Mouse (Mus musculus): ENCODE results near the gene Efcab2. TPM values are rescaled to one million over a fixed set of nuclear protein-coding genes. Genes with fewer than 3 reads are reported as not detected.

The Efcab2 gene
- polyA plus RNA-seq (2016; fragmentation: Nextera tagmentation; extraction: Ambion mirVana) = 8.7 and 10.1 TPM in 2 replicates

DNA sequence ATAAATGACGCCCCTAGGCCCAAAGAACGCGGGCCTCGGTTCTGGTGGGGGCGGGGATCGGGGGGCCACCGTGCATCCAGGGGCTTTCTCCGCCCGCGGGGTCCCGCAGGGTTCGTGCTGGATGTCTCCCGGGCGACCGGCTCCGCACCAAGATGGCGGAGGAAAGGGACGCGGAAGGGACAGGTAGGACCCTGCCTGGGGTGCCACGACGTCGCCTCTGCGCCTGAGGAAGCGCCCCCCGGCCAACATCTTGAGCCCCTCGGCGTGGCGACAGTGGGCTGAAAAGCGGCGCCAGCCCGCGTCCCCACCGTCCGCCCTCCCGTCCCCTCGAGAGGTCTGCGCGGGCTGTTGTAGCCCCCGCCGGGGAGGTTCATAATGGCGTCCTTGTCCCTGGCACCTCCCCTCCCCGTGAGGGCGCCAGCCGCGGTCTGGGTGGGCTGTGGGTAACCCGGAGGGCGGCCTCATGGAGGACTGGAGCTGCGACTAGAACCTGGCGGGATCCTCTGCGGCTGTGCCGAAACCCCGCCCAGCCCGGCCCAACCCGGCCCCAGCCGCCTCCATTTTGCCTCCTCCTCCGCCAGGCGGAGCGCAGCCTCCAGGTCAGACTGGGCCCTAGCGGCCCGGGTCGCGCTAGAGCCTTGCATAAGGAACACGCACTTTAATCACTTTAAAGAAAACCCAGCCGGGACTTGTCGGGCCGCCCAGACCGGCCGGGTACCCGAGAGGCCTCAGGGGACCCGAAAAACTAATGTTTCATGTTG, at the start of gene Efcab2:
TSS of gene Efcab2 (plus strand) at position 135 of the 761 bp plus-strand sequence.
- H3K4me3 ChIP-seq = peak within 1 kb of the TSS; percentile 67
- ATAC-seq (ENCODE audit: low FRiP score) = peak; percentile 98
- H3K9me3 ChIP-seq (replicated peaks) = no peaks in the 10 kb centered on the region
- no peaks in the 10 kb centered on the region for H3K36me3 ChIP-seq
- H3K27ac ChIP-seq = peak within 1 kb of the TSS; percentile 100
- no peaks in the 10 kb centered on the region for H3K27me3 ChIP-seq
- H3K9ac ChIP-seq = peak within 1 kb of the TSS; percentile 89
- WGBS = under 1% methylated on average over 55 of the region's 70 CpGs
- H3K4me1 ChIP-seq = no peaks in the 10 kb centered on the region
- peak within 1 kb of the TSS; percentile 58 for H3K4me2 ChIP-seq (replicated peaks)

DNA sequence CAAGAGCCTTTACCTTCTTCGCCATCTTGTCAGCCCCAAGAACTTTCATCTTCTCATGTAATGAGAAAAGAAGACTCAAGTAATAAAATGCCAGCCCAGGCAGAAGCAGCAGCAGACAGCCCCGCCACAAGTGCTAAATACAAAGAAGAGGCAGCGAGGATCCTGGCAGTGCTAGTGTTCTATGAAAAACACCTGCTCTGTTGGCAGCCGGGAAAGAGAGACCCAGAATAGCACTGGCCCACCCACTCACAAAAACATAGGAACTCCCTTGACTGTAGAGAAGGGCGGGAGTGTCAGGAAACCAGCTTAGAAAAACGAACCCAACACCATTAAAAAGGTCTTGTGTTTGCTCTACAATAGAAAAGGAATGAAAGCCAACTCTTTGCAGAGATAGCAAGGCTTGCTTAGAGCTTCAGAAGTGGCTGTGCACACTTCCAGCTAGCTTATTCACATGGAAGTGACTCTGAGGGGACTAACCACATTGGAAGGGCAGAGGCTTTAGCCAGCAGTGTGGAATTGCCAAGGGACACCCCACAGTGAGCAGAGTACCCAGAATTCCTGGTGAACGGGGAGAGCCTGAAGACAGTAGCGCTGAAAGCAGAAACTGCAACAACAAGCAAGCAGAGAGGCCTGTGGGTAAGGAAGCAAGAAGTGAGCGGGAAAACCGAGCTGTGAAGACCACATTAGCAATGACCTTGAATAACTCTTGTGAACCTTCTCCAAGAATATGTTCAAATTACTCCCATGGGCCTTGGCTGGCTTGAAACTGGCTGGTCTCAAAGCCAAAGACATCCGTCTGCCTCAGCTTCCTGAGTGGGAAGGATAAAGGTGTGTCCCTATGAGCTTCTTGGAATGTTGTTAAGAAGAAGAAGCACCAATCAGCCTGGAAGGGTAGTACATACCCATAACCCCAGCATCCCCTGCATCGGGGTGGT, 47.8 kb upstream of the Efcab2 start:
- ATAC-seq (ENCODE audit: low FRiP score) = no peak
- Histone ChIP-seq H3K4me2 (replicated peaks) (no peak overlapping the region), H3K4me3 (no peak overlapping the region), H3K9me3 (replicated peaks) (no peaks in the 10 kb centered on the region), H3K27me3 (no peaks in the 10 kb centered on the region), H3K36me3 (no peaks in the 10 kb centered on the region), H3K27ac (no peak overlapping the region), H3K9ac (no peak overlapping the region), H3K4me1 (no peaks in the 10 kb centered on the region)
- 70% methylated on average over 12 of the region's 12 CpGs for WGBS

DNA sequence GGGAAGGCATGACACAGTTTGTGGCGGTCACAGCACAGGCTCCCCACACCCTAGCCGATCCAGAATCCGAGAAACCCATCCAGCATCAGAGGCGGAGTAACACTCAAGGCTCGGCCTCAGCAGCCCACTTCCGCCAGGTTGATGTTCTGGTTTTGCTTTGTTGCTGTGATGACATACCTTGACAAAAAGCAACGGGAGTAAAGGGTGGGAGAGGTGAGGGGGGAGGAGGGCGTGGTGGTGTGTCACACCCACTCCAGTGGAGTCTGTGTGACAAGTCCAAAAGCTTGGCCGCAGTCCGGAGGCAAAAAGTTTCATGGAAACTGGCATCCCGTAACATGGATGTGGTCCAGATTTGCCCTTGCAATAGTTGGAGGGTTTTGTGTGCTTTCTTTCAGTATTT, 45.6 kb upstream of the Efcab2 start:
- 90% methylated on average over 11 of the region's 11 CpGs for WGBS
- no peak for ATAC-seq (ENCODE audit: low FRiP score)
- Histone ChIP-seq H3K4me2 (replicated peaks) (no peak overlapping the region), H3K36me3 (no peaks in the 10 kb centered on the region), H3K4me3 (no peak overlapping the region), H3K4me1 (no peaks in the 10 kb centered on the region), H3K9ac (no peak overlapping the region), H3K27me3 (no peaks in the 10 kb centered on the region), H3K9me3 (replicated peaks) (no peaks in the 10 kb centered on the region), H3K27ac (no peak overlapping the region)

DNA sequence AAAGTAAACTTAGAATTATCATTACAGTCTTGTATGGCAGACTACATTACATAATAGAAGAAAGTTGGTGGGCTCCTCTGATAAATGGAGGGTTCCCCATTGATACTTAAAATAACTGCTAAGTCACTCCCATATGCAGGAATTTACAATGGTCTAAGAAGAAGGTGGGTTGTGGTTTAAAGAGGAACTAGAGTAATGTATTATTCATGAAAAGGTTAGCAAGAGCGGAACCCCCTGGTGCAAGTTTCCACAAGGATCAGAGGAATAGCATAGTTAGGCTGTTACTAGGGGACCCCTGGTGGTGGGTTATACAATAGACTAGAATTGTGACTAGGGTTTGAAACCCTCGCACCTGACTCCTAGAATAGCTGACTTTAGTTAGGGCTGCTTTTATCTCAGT, 45.2 kb upstream of the Efcab2 start:
- Histone ChIP-seq H3K4me2 (replicated peaks) (no peak overlapping the region), H3K36me3 (no peaks in the 10 kb centered on the region), H3K27me3 (no peaks in the 10 kb centered on the region), H3K4me1 (no peaks in the 10 kb centered on the region), H3K9ac (no peak overlapping the region), H3K9me3 (replicated peaks) (no peaks in the 10 kb centered on the region), H3K27ac (no peak overlapping the region), H3K4me3 (no peak overlapping the region)
- ATAC-seq (ENCODE audit: low FRiP score) = no peak
- WGBS = 49% methylated on average over 2 of the region's 2 CpGs

DNA sequence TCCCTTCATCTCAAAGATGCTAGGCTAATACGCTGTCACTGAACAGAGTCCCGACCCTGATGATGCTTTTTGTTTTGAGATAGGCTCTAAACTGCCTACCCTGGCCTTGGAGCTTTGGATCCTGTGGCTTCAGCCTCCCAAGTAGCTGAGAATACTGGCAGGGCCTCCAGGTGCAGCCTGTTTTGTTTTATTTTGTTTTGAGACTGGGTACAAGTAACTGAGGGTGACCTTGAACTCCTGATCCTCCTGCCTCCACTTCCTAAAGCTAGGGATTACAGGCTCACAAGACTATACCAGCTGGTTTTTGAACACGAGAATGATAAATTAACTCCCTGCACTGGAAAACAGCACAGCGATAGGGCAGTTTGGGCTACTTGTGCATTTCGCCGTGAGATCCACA, 40.7 kb upstream of the Efcab2 start:
- Histone ChIP-seq H3K4me3 (no peak overlapping the region), H3K4me1 (peaks cover 14% of the 10 kb centered on the region; the same call in 1 of the 2 replicates), H3K9ac (no peak overlapping the region), H3K4me2 (replicated peaks) (no peak overlapping the region), H3K27ac (no peak overlapping the region), H3K36me3 (no peaks in the 10 kb centered on the region), H3K27me3 (no peaks in the 10 kb centered on the region), H3K9me3 (replicated peaks) (no peaks in the 10 kb centered on the region)
- WGBS = 91% methylated on average over 6 of the region's 6 CpGs
- ATAC-seq (ENCODE audit: low FRiP score) = no peak

DNA sequence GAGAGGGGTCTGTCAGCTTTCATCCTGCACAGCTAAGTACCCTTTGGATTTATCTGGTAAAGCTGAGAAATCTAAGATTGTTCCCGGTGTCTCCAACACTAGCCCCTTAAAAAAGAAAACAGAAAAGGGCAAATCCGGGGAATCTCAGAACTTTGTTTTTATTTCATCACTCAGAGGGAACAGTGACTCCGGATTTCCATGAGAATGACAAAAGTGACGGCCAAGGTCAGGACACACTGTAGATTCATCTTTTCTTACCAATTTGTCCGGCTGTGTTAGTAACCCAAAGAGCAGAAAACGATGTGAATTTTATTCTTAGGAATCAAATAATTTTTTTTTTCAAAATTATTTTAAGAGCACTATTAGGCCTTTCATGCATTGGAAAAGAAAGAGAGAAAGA, 37.8 kb upstream of the Efcab2 start:
- peaks cover 14% of the 10 kb centered on the region; the same call in 1 of the 2 replicates for H3K4me1 ChIP-seq
- H3K9ac ChIP-seq = no peak overlapping the region
- H3K4me3 ChIP-seq = no peak overlapping the region
- no peaks in the 10 kb centered on the region for H3K9me3 ChIP-seq (replicated peaks)
- whole genome bisulfite sequencing = 69% methylated on average over 6 of the region's 6 CpGs
- no peaks in the 10 kb centered on the region for H3K36me3 ChIP-seq
- peak overlapping the region; percentile 67; the same call in 1 of the 2 replicates for H3K4me2 ChIP-seq (replicated peaks)
- no peaks in the 10 kb centered on the region for H3K27me3 ChIP-seq
- ATAC-seq (ENCODE audit: low FRiP score) = no peak
- H3K27ac ChIP-seq = no peak overlapping the region

DNA sequence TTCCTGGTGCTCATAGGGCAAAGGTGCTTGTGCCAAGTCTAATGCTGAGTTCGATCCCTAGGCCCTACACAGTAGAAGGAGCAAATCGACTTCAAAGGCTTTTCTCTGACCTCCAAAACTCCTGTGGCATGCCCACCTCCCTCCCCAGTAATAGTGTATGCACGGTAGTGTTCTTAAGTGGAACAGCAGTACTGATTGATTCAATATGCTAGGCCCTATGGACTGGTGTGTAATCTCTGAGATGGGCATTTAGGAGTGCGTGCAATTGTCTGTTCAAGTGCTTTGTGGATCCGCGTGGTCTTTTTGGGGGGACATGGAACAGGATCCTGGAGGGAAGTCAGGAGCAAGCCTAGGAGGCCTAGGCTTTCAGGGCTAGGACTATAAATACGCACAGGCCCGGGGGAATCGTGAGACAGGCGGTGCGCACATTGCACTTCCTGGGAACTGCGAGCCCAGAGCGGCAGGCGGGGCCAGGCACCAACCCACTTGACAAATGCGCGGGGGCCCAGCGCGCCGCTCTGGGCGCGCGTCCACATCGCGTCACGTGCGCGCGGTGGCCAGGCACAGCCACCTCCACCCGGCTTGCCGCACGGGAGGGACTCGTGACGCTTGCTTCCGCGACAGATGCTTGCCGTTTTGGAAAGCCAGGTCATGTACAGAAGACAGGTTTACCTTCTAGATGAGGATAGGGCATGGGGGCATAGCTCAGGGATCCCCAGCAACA, 37.2 kb upstream of the Efcab2 start:
- Histone ChIP-seq H3K9me3 (replicated peaks) (no peaks in the 10 kb centered on the region), H3K4me1 (peaks cover 14% of the 10 kb centered on the region; the same call in 1 of the 2 replicates), H3K9ac (peak overlapping the region; percentile 49), H3K4me2 (replicated peaks) (peak overlapping the region; percentile 67), H3K27me3 (no peaks in the 10 kb centered on the region), H3K27ac (peak overlapping the region; percentile 76), H3K4me3 (peak overlapping the region; percentile 43), H3K36me3 (no peaks in the 10 kb centered on the region)
- 2% methylated on average over 36 of the region's 36 CpGs for WGBS
- peak; percentile 95 for ATAC-seq (ENCODE audit: low FRiP score)

DNA sequence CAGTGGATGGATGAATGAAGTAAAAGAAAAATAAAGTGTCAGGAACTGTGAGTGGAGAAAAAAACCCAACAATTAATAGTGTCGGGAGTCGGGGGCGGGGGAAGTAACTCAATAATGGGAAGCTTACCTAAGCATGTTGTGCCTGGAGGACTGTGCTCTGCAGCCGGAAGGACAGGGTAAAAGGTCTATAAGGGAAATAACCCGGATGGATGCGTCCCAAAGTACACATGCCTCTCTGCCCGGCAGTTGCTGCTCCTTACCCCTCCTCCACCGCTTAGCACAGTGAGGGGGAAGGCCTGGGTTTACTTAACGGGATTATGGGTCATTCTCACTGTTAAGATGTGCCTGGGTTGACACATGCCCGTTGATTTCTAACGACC, 36.6 kb upstream of the Efcab2 start:
- ATAC-seq (ENCODE audit: low FRiP score) = peak; percentile 76
- WGBS = 4% methylated on average over 11 of the region's 11 CpGs
- Histone ChIP-seq H3K36me3 (no peaks in the 10 kb centered on the region), H3K27me3 (no peaks in the 10 kb centered on the region), H3K27ac (peak overlapping the region; percentile 76), H3K4me2 (replicated peaks) (peak overlapping the region; percentile 67), H3K4me3 (peak overlapping the region; percentile 43), H3K9ac (peak overlapping the region; percentile 49), H3K4me1 (peaks cover 14% of the 10 kb centered on the region; the same call in 1 of the 2 replicates), H3K9me3 (replicated peaks) (no peaks in the 10 kb centered on the region)

DNA sequence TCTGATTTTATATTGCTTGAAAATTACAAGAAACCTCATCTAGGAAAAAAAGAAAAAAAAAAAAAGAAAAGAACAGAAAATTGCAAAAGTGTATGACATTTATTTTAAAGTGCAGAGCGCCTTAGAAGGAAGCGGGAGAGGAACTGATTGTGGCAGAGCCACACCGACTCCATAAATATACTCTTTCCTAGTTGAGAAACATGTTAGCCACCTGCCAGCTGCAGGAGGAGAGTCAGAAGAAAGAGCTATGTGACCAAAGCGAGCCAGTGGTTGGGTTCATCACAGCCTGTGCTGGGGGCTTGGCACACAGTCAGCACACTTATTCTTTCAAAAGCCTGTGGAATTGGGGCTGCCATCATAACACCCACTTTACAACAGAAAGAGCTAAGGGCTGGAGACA, 33.2 kb upstream of the Efcab2 start:
- no peaks in the 10 kb centered on the region for H3K36me3 ChIP-seq
- H3K27ac ChIP-seq = no peak overlapping the region
- ATAC-seq (ENCODE audit: low FRiP score) = no peak
- no peaks in the 10 kb centered on the region for H3K27me3 ChIP-seq
- no peak overlapping the region for H3K4me2 ChIP-seq (replicated peaks)
- H3K9ac ChIP-seq = no peak overlapping the region
- 90% methylated on average over 4 of the region's 4 CpGs for WGBS
- H3K4me3 ChIP-seq = no peak overlapping the region
- H3K9me3 ChIP-seq (replicated peaks) = no peaks in the 10 kb centered on the region
- peaks cover 14% of the 10 kb centered on the region; the same call in 1 of the 2 replicates for H3K4me1 ChIP-seq

DNA sequence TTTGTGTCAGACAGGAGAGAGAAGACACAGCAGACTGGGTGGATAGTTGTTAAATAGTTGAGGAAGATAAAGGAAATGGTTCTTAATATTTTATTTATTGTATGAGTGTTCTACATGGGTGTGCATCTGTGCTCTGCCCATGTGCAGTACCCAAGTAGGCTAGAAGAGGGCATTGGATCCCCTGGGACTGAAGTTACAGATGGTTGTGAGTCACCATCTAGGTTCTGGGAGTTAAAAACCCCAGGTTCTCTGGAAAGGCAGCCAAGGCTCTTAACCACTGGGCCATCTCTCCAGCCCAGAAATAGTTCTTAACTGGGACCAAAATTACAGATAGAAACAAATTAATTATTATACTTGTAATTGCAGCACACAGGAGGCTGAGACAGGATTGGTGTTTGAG, 30.5 kb upstream of the Efcab2 start:
- no peak for ATAC-seq (ENCODE audit: low FRiP score)
- Histone ChIP-seq H3K36me3 (no peaks in the 10 kb centered on the region), H3K27me3 (no peaks in the 10 kb centered on the region), H3K4me1 (no peaks in the 10 kb centered on the region), H3K4me2 (replicated peaks) (no peak overlapping the region), H3K9me3 (replicated peaks) (no peaks in the 10 kb centered on the region), H3K4me3 (no peak overlapping the region), H3K9ac (no peak overlapping the region), H3K27ac (no peak overlapping the region)

DNA sequence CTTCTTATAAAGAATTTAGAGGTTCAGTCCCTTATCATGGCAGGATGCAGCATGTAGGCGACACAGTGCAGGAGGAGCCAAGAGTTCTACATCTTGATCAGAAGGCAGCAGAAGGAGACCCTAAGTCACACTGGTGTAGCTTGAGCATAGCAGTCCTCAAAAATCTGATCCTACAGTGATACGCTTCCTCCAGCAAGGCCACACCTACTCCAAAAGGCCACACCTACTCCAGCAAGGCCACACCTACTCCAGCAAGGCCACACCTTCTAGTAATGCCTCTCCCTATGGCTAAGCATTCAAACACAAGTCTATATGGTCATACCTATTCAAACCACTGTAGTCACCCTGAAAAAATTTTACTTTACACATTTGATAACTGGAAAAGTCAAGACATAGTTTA, 29.8 kb upstream of the Efcab2 start:
- Histone ChIP-seq H3K36me3 (no peaks in the 10 kb centered on the region), H3K27me3 (no peaks in the 10 kb centered on the region), H3K27ac (no peak overlapping the region), H3K4me2 (replicated peaks) (no peak overlapping the region), H3K9me3 (replicated peaks) (no peaks in the 10 kb centered on the region), H3K4me3 (no peak overlapping the region), H3K9ac (no peak overlapping the region), H3K4me1 (no peaks in the 10 kb centered on the region)
- no peak for ATAC-seq (ENCODE audit: low FRiP score)
- WGBS = 91% methylated on average over 2 of the region's 2 CpGs

DNA sequence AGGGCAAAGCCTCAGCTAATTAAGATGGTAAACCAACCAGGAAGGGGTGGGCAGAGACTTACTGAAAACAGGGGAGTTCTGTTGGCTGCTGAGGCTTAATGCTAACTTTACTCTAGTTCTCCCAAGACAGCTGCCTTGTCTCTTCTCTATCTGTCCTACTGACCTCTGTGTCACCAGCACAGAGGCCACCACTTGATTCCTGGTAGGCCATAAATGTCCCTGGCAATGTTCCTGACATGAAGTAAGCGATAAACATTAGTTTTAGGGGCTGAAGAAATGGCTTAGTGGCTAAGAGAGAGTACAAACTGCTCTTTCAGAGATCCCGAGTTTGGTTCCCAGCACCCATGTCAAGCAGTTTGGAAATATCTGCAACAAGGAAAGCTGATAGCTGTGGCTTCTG, 29.0 kb upstream of the Efcab2 start:
- H3K9me3 ChIP-seq (replicated peaks) = no peaks in the 10 kb centered on the region
- H3K4me1 ChIP-seq = no peaks in the 10 kb centered on the region
- no peak overlapping the region for H3K4me3 ChIP-seq
- H3K27ac ChIP-seq = no peak overlapping the region
- no peak overlapping the region for H3K9ac ChIP-seq
- ATAC-seq (ENCODE audit: low FRiP score) = no peak
- 90% methylated on average over 2 of the region's 2 CpGs for WGBS
- H3K36me3 ChIP-seq = no peaks in the 10 kb centered on the region
- H3K4me2 ChIP-seq (replicated peaks) = no peak overlapping the region
- no peaks in the 10 kb centered on the region for H3K27me3 ChIP-seq

Measured in hindbrain, embryonic 12.5 days (tissue).